Mouse (Mus musculus) mature B cell (primary cell): ENCODE results near the gene Olfr994.

Source experiments
- in situ Hi-C: fragments of 300-500 bp; cut with MboI; formaldehyde crosslinking; loops from 2 replicates; pipeline ENCODE4 v1.14.3; 2019

The Olfr994 gene

GRCm38 (mm10) chr2:85436351-85436750, at the start of gene Olfr994:
Gene Olfr994, minus strand, starts transcription at chr2:85436451.
- in situ Hi-C loops, result no loop called here

GRCm38 (mm10) chr2:85466801-85467325, 30.6 kb upstream of the Olfr994 start:
- in situ Hi-C loops, result no loop called here

GRCm38 (mm10) chr2:85443539-85443938, 7.3 kb upstream of the Olfr994 start, which contains the start of gene Olfr995:
Gene Olfr995, minus strand, starts transcription at chr2:85443639.
- in situ Hi-C loops, result no loop called here

- in situ Hi-C loops, result no loop called here
These were observed 6.3 kb upstream of the Olfr994 start for GRCm38 (mm10) chr2:85442546-85442945.

GRCm38 (mm10) chr2:85425893-85426292, 10.4 kb downstream of the Olfr994 start:
- in situ Hi-C loops, result no loop called here

- in situ Hi-C loops, result no loop called here
These were observed 21.5 kb downstream of the Olfr994 start, which contains the start of gene Olfr993 for GRCm38 (mm10) chr2:85414777-85415176. Gene Olfr993, minus strand, starts transcription at chr2:85414877.

GRCm38 (mm10) chr2:85409369-85409768, 26.9 kb downstream of the Olfr994 start, which contains the start of gene Olfr992:
Gene Olfr992, minus strand, starts transcription at chr2:85409469.
- in situ Hi-C loops, result no loop called here
